Mouse (Mus musculus) limb, embryonic 10.5 days (tissue): ENCODE data around the gene Fam69a. TPM values are rescaled to one million over a fixed set of nuclear protein-coding genes. Genes with fewer than 3 reads are reported as not detected.

Experiments
- DNase-seq: peaks from one replicate; pipeline ENCODE4 v3.0.0-alpha.2; 2017; ENCODE audit warnings: low spot score
- H3K27ac ChIP-seq: fragments of 300-500 bp; sonication (generic); 2 replicates; pipeline ENCODE4 v1.5.1; 2016; ENCODE audit warnings: mild to moderate bottlenecking
- H3K27me3 ChIP-seq: fragments of 300-500 bp; sonication (generic); 2 replicates; pipeline ENCODE4 v1.6.1; 2016; ENCODE audit warnings: low read depth, mild to moderate bottlenecking; ENCODE audit not compliant: poor library complexity, severe bottlenecking
- H3K36me3 ChIP-seq: fragments of 300-500 bp; sonication (generic); 2 replicates; pipeline ENCODE4 v1.6.1; 2016; ENCODE audit warnings: mild to moderate bottlenecking, moderate library complexity
- H3K4me1 ChIP-seq: fragments of 300-500 bp; sonication (generic); 2 replicates; pipeline ENCODE4 v1.6.1; 2016
- H3K4me3 ChIP-seq: fragments of 300-500 bp; sonication (generic); 2 replicates; pipeline ENCODE4 v1.5.1; 2016; ENCODE audit warnings: mild to moderate bottlenecking, moderate library complexity
- H3K9me3 ChIP-seq: fragments of 300-500 bp; sonication (generic); replicated peaks from 2 replicates; pipeline ENCODE4 v1.6.1; 2016; ENCODE audit warnings: mild to moderate bottlenecking
- WGBS: fragments of 180-500 bp; shearing (Covaris S2); methylation state at CpG from one replicate; pipeline ENCODE4 v1.1.7; 2016; 5-methylcytosine and 5-hydroxymethylcytosine counted together
- polyA plus RNA-seq: library from polyadenylated mRNA; unstranded; fragments of >200 nt; fragmentation: Nextera tagmentation; extraction: Ambion mirVana; gene quantifications from 2 replicates; pipeline ENCODE4 v1.2.1, GENCODE M21; 2016

Gene Fam69a
- polyA plus RNA-seq, 1 experiment from 2014 or later: 15.8 TPM

DNA sequence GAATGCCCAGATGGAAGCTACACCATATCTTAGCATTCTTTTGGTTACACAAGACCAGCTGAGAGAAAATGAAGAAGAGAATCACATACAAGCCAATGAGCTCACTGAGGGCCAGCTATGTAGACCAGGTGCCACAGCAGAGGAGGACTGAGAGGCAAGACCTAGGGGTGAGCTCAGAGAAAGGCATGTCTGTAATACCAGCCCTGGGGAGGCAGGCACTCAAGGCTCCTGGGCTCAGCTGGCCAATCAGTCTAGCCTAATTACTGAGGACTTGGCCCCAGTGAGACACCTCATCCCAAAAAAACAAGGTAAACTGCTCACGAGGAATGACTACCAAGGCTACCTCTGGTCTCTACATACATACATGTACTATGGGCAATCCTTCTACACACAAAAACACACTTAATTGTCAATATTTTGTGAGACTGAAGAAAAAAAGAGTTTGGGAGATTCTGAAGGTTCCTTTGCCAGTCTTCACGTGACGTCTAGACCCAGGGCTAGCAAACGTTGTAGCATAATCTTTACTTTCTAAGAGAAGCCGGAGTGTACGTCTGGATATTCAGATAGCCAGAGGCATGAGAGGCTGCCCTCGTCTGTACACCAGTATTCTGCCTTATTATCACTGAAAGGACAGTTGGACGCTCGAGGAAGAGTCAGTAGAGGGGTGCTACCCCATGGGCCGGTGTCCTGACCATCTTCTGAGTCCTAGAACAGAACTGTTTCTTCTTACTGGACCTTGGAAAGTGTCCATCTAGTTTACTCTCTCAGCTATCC, 51.9 kb downstream of the Fam69a start:
- WGBS: 94% methylated on average over 10 of the region's 10 CpGs
- Histone ChIP-seq H3K4me3 (no peak overlapping the region), H3K36me3 (no peaks in the 10 kb centered on the region), H3K27me3 (no peaks in the 10 kb centered on the region), H3K27ac (no peak overlapping the region), H3K4me1 (0 out of 2 replicates have a peak, but pooled peaks cover 4% of the 10 kb centered on the region), H3K9me3 (no peaks in the 10 kb centered on the region)
- DNase-seq: no peak

DNA sequence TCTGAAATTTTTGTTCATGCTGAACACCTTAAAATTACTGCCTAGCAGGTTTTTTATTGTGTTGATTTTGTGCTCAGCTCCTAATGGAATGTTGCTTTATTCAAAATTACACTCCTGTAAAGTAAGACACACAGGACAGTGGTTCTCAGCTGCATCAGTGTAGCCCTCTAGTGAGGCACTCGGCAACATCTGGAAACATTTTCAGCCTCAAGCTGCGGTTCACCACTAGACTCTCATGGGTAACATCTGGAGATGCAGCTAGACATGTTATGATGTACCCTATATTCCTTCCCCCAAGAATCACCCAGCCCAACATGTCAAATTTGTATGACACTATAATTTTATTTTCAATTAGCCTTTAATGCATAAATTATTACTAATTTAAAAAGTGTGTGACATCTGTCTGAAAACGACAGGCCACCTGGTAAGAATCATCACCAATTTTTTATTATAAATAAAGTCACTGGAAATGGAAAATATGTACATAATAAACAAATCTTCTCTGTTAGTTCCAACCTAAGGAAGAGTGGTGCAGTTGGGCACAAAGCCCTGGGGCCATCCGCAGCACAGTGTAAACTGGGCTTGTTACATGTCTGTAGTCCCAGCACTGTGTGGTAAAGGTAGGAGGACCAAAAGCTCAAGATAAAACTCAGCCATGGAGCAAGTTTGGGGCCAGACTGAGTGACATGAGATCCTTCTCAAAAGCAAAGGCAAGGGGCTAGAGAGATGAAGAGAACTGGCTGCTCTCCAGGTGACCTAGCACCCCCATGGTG, 53.5 kb downstream of the Fam69a start:
- H3K27me3 ChIP-seq: no peaks in the 10 kb centered on the region
- 0 out of 2 replicates have a peak, but pooled peaks cover 4% of the 10 kb centered on the region for H3K4me1 ChIP-seq
- no peaks in the 10 kb centered on the region for H3K9me3 ChIP-seq
- H3K27ac ChIP-seq: no peak overlapping the region
- DNase-seq: no peak
- H3K4me3 ChIP-seq: no peak overlapping the region
- 72% methylated on average over 4 of the region's 4 CpGs for WGBS
- H3K36me3 ChIP-seq: no peaks in the 10 kb centered on the region

DNA sequence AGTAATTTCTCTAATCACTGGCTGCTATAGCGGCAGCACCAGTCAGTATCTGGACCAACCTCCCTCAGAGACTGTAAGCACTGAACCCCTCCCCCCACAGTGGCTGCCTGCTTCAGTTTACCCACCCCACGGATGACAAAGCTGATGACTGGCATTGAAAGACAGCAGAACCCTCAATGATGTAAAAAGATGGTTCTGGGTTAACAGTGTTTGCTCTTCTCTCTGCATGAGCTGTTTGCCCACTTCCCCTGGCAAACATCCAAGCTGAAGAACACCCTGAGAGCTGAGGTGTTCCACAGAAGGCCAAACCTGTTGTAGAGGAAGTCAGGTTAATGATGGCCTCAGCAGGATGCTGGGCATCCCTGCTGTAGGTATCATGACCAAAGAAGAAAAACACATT, 54.3 kb downstream of the Fam69a start:
- WGBS: 62% methylated on average over 2 of the region's 2 CpGs
- DNase-seq: no peak
- H3K4me1 ChIP-seq: 0 out of 2 replicates have a peak, but pooled peaks cover 4% of the 10 kb centered on the region
- no peaks in the 10 kb centered on the region for H3K27me3 ChIP-seq
- no peak overlapping the region for H3K4me3 ChIP-seq
- H3K27ac ChIP-seq: no peak overlapping the region
- no peaks in the 10 kb centered on the region for H3K9me3 ChIP-seq
- no peaks in the 10 kb centered on the region for H3K36me3 ChIP-seq

DNA sequence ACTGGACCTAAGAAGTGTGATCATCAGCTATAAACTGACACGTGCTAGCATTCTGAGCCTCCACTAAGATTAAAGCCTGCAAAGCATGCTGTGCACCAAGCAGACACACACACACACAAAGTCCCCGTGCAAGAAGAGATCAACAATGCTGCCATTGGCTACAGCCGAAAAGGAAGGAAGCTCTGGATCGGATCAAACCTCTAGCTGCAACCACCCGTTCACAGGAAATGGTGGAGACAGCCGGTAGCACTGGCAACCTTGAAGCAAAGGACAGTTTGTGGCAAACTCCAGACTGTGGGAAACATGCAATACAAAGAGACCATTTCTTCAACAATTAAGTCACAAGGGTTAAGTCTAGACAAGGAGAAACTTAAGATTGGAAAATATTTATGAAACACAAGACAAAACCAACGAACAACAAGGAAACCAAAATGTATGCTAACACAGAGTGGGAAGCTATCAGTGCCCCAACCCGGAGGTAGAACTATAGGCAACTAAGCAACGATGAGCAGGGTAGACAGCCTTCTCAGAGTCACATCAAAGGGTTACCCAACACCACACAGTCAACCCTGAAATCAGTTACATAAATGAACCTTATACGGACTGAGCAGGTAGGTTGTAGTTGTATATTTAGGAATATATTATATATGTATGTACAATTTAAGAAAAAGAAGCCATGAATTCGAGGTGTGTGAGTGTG, 60.2 kb downstream of the Fam69a start:
- no peak for DNase-seq
- Histone ChIP-seq H3K27me3 (no peaks in the 10 kb centered on the region), H3K4me1 (no peaks in the 10 kb centered on the region), H3K4me3 (no peak overlapping the region), H3K36me3 (no peaks in the 10 kb centered on the region), H3K27ac (no peak overlapping the region), H3K9me3 (no peaks in the 10 kb centered on the region)
- WGBS: 84% methylated on average over 11 of the region's 11 CpGs

DNA sequence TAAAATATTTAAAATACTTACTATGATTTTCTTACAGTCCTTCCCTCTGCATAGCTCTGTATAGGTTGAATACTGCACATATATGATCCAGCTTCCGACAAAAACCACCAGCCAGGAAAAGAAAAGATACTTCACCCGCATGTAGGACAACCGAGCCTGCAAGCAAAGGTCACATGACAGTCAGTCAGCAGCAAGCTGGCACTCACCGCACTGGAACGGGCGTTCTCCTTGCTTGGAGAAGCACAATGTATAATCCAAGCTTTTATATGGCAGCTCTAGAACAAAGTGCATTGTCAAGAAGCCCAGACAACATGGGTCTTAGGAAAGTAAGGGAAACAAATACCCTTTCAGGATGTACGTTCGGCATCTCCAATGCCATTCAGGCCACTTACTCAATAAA, 62.3 kb downstream of the Fam69a start:
- H3K36me3 ChIP-seq: no peaks in the 10 kb centered on the region
- 88% methylated on average over 8 of the region's 8 CpGs for WGBS
- H3K4me1 ChIP-seq: no peaks in the 10 kb centered on the region
- H3K27ac ChIP-seq: no peak overlapping the region
- H3K9me3 ChIP-seq: no peaks in the 10 kb centered on the region
- DNase-seq: no peak
- H3K27me3 ChIP-seq: no peaks in the 10 kb centered on the region
- no peak overlapping the region for H3K4me3 ChIP-seq

DNA sequence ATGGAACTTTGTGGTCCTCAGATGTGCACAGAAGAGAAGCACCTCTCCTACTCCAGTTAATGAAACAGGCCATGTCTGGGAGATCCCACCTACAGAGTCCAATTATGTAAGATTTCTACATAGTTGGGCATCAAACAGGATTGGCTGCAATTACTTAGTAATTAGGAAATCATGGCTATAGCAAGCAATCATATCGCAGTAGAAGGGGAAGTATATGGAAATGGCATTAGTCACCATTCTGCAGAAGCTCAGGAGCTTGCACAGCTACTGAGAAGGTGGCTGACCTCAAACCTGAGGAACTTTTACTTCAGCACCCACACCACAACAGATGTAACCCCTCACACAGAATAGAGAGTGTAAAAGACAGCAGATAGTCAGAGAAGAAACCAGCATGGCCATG, 64.0 kb downstream of the Fam69a start:
- Histone ChIP-seq H3K27me3 (no peaks in the 10 kb centered on the region), H3K27ac (no peak overlapping the region), H3K36me3 (no peaks in the 10 kb centered on the region), H3K4me1 (no peaks in the 10 kb centered on the region), H3K4me3 (no peak overlapping the region), H3K9me3 (no peaks in the 10 kb centered on the region)
- 90% methylated on average over 1 of the region's 1 CpGs for WGBS
- DNase-seq: no peak

DNA sequence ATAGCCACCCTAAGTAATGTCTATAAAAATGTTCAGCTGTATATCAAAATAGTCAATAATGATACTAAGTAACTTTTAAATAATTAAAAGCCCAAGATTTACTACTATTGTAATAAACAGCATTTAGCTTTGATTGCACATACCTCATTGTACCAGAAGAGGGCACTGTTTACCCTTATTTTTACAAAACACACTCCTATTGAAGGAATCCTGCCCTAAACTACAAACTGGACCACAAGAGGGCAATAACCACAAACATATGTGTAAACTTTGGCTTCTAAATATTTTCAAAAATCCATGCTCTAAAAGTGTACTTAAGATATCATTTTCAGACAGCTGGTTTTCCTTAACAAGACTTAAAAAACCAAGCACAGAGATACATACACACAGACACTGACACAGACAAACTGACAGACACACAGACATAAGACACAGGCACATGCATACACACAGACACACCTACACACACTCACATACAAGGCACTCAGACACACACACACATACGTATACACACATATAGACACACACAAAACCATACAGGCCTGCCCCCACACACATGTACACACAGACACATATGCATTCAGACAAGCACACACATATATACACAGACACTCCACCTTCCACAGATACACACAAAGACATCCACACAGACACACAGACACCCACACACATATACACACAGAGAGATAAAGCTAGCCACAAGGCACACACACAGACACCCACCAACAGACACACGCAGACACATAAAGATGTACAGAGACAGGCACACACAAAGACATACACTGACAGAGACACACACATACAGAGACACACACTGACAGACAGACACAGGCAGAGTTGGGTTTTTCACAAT, 65.3 kb downstream of the Fam69a start:
- Histone ChIP-seq H3K27ac (no peak overlapping the region), H3K36me3 (no peaks in the 10 kb centered on the region), H3K9me3 (no peaks in the 10 kb centered on the region), H3K27me3 (no peaks in the 10 kb centered on the region), H3K4me3 (no peak overlapping the region), H3K4me1 (no peaks in the 10 kb centered on the region)
- WGBS: 68% methylated on average over 2 of the region's 2 CpGs
- no peak for DNase-seq

DNA sequence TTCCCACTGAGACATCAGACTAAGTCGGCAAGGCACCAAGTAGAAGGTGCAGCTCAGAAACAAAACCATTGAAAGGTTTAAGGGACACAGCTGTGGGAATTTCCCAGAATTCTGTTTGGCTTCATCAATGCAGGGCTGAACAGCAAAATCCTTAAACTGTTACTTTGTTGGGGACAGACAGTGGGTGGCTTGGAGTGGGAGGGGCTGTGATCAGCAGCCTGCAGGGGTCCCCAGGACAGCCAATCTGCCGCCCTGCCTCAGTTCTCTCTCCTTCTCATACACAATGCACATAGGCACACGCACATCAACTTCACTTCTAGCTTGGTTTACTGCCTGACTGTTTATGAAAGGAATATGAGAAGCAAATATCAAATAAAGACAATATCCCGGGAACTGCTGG, 71.6 kb downstream of the Fam69a start:
- Histone ChIP-seq H3K4me1 (no peaks in the 10 kb centered on the region), H3K27ac (no peak overlapping the region), H3K36me3 (peaks cover under 1% of the 10 kb centered on the region), H3K9me3 (no peaks in the 10 kb centered on the region), H3K27me3 (no peaks in the 10 kb centered on the region), H3K4me3 (no peak overlapping the region)
- 48% methylated on average over 4 of the region's 4 CpGs for WGBS
- no peak for DNase-seq

DNA sequence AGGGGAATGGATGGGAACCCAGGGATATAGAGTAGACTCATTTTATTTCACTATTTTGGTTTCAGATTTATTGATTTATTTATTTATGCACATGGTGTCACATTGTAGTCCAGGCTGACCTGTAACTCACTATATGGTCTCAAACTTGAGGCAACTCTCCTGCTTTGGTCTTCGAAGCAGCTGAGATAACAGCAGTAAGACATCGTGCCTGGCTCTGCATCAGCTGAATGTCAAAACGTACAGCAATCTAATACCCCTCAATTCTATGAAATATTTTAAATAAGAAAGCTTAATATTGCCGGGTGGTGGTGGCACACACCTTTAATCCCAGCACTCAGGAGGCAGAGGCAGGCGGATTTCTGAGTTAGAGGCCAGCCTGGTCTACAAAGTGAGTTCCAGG, 75.9 kb downstream of the Fam69a start:
- Histone ChIP-seq H3K27ac (no peak overlapping the region), H3K4me3 (no peak overlapping the region), H3K27me3 (no peaks in the 10 kb centered on the region), H3K9me3 (no peaks in the 10 kb centered on the region), H3K36me3 (peaks cover 43% of the 10 kb centered on the region), H3K4me1 (no peaks in the 10 kb centered on the region)
- 95% methylated on average over 5 of the region's 5 CpGs for WGBS
- no peak for DNase-seq

DNA sequence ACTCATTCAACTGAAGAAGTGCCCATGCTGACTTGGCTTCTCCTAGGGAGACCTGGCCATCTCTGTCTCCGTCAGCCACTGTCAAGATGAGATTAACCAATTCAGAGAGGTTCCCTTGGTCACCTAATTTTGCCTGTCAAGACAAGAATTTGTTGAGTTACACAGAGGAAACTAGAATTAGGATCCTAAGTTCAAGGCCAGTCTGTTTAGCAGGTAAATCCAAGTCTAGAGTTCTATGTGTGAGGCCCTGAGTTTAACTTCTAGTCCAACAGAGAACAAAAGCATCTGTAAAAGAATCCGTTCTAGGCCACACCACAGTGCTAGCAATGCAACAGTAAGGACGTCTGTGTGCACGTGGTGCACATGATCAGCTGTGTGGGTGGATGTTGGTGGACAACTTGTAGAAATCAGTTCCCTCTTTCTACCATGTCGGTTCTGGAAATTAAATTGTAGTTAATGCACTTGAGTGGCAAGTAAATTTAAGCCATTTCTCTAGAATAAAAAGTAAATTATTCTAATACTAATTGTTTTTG, 76.7 kb downstream of the Fam69a start:
- H3K9me3 ChIP-seq: no peaks in the 10 kb centered on the region
- H3K36me3 ChIP-seq: peaks cover 52% of the 10 kb centered on the region
- WGBS: 75% methylated on average over 5 of the region's 5 CpGs
- H3K27me3 ChIP-seq: no peaks in the 10 kb centered on the region
- DNase-seq: no peak
- H3K27ac ChIP-seq: no peak overlapping the region
- no peaks in the 10 kb centered on the region for H3K4me1 ChIP-seq
- H3K4me3 ChIP-seq: no peak overlapping the region

DNA sequence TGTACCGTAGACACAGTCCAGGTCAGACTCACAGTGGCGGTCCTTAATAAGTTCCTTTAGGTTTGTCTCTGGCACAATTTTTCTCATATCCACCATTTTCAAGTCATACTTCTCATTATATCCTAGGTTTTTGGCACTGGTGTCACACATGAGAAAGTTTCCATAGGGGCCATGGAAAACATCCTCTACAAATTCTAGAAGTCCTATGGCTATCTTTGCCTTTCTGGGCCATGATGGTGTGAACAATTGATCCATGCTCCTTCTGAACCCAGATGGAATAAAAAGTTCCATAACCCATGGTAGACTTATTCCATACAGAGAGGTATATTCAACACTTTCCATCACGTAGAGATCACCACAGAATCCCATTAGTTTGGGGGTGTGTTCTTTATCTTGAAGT, 77.2 kb downstream of the Fam69a start:
- peaks cover 57% of the 10 kb centered on the region for H3K36me3 ChIP-seq
- H3K4me1 ChIP-seq: no peaks in the 10 kb centered on the region
- no peak overlapping the region for H3K4me3 ChIP-seq
- H3K27me3 ChIP-seq: no peaks in the 10 kb centered on the region
- no peaks in the 10 kb centered on the region for H3K9me3 ChIP-seq
- no peak for DNase-seq
- H3K27ac ChIP-seq: no peak overlapping the region
- 86% methylated on average over 3 of the region's 3 CpGs for WGBS

DNA sequence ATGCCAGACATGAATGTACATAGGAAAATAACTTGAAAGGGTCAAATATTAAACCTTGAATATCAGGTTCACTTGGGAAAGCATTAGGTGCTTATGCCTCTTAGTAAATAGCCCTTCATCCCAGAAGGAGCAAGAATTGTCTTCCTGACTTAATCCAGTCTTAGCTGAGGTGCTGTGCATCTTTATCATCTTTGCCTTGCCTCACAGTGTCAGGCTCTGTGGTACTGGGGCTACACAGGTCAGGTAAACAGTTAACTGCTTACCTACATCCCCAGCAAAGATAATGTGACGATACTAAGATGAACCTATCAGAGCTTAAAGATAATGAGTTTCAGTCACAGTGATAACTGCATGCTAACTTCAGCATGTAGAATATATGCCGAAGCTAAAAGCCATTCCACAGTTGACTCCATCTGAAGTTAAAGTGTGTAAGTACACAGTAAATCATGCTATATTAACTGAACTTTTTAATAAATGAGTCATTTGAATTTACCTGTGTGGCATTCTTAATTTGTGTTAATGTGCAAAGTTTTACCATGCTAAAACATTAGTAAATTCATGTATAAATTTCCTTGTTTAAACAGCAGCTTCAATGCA, 78.3 kb downstream of the Fam69a start:
- H3K4me1 ChIP-seq: no peaks in the 10 kb centered on the region
- H3K9me3 ChIP-seq: no peaks in the 10 kb centered on the region
- no peak for DNase-seq
- peaks cover 67% of the 10 kb centered on the region for H3K36me3 ChIP-seq
- no peaks in the 10 kb centered on the region for H3K27me3 ChIP-seq
- WGBS: 92% methylated on average over 2 of the region's 2 CpGs
- H3K4me3 ChIP-seq: no peak overlapping the region
- no peak overlapping the region for H3K27ac ChIP-seq
